Mouse (Mus musculus) c-Kit-positive CD71-positive TER-119-negative erythroid progenitor cells, embryonic 14.5 days (primary cell): ENCODE measurements around the gene Lmx1a.

Source experiments
- DNase-seq: peaks from one replicate; pipeline ENCODE4 v3.0.0-alpha.2; 2013; ENCODE audit warnings: low read depth

Lmx1a gene

GRCm38 (mm10) chr1:167888816-167889215, 199.8 kb downstream of the Lmx1a start:
- no peak for DNase-seq

DNA sequence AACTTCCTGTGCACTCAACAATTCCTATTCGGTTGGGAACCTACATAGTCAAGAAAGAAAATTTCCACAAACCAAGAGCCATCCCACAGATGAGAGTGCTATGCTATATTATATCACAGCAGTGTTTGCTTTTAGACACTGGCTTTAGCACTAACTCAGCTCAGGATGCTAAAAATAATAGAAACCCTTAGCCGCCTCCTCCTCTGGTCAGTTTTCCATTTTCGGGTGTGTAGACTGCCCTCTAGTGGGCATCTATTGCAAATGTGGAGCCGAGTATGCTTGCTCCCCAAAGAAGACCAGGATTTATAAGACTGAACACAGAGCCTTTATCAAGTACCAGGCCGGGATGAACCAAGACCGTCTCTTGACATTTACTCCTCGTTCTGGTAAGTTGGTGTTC, 207.2 kb downstream of the Lmx1a start:
- DNase-seq, result no peak
